Mouse (Mus musculus) lung, postnatal 36 days (tissue): ENCODE results near the gene Gipc3.
A peak's percentile ranks its signal among the peaks of the same experiment; 100 is the strongest.

Experiments used
- DNase-seq: peaks from one replicate; pipeline ENCODE4 v3.0.0; 2022; ENCODE audit warnings: mixed read lengths

Gipc3 gene

DNA sequence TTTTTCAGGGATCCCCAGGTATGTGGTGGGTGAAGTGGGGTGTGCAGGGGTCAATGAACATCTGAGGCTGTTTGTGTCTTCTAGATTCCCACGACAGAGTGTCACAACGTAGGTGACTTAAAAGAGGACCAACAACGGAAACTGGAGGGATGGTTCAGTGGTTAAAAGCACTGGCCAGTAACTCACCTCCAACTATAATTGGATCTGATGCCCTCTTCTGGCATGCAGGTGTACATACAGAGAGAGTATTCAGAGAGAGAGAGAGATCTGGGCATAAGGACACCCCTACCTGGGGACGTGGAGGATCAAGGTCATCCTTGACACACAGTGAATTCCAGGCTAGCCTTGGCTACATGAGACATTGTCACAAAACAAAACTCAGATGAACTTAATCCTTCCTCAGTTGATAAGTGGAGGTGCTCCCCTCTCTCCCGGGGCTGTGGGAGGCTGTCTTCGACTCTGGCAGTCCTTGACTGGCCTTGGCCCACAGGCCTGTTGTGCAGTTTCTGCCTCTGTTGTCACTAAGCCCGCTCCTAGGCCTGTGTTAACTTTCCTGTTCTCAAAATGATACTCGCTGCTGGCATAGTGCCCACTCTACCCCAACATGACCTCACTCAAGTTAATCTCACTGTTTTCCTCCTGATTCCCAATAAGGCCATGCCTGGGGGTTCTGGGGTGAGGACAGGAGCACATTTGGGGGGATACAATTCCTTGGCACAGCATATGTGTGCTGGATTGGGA, 1.5 kb upstream of the Gipc3 start:
- no peak for DNase-seq

DNA sequence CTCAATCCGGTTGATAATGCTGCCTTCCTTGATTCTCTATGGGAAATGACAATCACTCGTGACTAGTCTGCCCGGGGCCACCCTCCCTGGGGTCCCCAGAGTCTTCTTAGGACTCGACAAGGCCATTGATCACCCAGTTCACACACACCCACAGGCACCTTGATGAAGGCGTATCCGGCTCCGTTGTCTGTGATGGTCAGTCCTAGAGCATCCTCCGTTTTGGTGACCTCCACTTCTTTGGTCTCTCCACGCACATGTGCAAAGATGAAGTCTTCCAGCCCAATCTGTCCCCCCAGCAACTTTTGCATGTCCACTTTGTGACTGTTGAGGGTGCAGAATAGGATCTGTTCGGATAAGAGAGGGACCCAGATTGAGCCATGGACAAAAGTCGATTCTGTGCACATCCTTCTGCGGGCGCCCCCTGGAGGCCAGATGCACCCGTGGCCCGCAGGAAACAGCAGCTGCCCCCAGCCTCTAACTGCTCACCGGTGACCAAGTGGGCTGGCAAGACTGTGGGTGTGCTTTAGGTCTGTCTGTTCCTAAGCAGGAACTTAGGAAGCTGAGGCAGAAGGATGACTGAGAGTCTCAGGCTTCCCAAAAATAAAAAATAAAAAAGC, 1.6 kb downstream of the Gipc3 start:
- DNase-seq = peak; percentile 90

DNA sequence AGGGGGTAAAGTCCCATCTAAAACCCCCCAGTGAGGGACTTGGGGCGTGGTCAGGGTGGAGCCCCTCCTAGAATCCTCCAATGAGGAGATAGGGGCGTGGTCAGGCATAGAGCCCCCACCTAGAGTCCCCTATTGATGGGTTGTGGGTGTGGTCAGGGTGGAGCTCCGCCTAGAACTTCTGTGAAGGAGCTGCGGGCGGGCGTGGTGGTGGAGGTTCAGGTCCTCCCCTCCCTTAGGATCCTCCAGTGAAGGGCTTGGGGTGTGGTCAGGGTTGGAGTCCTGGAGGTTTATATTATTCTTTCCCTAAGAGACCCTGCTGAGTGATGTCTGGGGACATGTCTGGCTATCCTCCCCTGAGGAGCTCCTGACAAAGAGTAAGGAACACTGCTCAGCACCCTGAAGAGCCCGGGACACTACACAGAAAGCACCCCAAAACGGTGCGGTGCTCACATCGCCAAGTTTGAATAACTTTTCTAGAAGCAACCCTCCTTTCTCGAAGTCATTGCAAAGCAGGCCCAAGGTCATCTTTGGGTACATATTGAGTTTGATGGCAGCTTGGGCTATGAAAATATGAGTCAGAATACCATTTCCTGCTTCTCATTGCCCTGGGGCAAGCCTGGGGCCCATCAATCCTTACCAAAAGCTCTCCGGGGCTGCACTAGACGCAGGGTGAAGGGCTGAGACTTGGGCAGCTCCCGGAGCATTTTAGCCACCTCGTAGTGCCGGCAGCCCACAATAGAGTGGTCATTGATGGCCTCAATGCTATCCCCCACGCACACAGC, 2.3 kb downstream of the Gipc3 start:
- DNase-seq = no peak

- no peak for DNase-seq
Measured at GRCm38 (mm10) chr10:81336558-81336957, 6.5 kb downstream of the Gipc3 start.

- DNase-seq = no peak
Measured at GRCm38 (mm10) chr10:81335393-81336340, 7.4 kb downstream of the Gipc3 start.

DNA sequence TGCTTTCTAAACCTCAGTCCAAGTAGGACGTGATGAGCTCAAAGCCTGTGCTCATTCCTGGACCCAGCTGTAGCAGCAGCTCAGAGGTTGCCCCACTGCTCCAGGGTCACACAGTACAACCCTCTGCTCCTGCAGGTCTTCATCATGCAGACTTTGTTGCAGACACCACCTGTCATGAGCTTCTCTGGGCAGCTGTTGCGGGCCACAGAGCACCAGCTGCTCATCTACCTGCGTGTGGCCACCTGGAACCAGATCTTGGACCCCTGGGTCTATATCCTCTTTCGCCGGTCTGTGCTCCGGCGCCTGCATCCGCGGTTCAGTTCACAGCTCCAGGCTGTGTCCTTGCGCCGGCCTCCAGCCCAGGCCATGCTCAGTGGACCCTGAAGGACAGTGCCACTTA, 8.7 kb downstream of the Gipc3 start:
- no peak for DNase-seq

GRCm38 (mm10) chr10:81332277-81332676, 10.8 kb downstream of the Gipc3 start:
- no peak for DNase-seq

GRCm38 (mm10) chr10:81330007-81330406, 13.1 kb downstream of the Gipc3 start:
- no peak for DNase-seq

DNA sequence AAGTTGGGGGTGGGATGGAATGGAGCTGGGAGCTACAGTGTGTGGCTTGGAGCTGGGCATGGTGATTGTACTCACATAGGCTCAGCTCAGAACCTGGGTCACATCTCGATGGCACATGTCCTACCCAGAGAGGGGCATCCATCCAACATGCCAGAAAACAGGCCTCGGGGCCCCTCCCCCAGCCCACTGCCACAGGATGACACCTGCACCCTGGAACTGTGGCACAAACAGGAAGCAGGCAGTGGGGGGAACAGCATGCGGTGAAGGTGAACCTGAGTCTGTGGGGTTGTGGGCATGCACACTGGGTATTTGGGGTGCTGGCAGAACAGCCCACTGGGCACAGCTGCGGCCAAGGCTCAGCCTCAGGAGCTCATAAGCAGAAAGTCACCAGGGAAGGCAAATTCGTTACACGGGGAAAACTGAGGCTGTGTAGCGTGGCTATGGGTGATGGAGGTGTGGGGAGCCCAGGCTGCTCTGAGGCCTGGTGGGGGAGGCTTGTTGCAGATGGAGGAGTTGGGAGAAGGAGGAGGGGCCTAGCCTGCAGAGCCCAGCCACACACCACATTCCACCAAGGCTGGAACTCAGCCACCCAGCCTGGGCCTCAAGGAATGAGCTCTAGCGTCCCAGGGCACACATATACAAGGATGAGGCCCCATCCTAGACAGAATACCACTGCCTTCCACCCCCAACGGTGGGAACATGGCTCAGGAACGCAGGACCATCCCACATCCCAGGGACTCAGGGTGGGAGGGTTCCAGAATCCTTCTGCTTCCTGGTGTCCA, 13.7 kb downstream of the Gipc3 start:
- no peak for DNase-seq

- peak; percentile 80 for DNase-seq
Measured at GRCm38 (mm10) chr10:81328386-81328785, 14.7 kb downstream of the Gipc3 start, which contains the start of gene Tbxa2r. Gene Tbxa2r (plus strand): TSS chr10:81328731.

GRCm38 (mm10) chr10:81327959-81328358, 15.1 kb downstream of the Gipc3 start:
- DNase-seq = peak; percentile 51

DNA sequence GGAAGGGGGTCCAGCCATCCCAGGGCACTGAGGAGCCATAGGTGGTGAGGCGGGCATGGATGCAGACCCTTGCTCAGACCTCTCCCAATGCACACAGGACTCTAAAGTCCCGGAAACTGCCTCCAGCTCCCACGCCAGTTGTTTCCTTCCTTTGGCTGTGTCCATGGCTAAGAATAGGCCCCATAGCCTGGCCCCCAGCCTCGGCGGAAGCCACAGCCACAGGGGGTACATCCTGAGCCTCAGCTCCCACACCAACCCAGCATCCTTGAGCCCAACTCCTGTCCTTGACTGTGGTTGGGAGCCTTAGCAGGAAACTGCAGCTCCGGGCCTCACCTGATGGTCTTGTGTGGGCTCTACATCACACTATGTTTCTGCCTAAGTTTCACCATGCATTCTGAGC, 16.2 kb downstream of the Gipc3 start:
- DNase-seq = peak; percentile 66

GRCm38 (mm10) chr10:81325781-81326180, 17.3 kb downstream of the Gipc3 start:
- no peak for DNase-seq

- DNase-seq = no peak
Measured at GRCm38 (mm10) chr10:81325176-81325575, 17.9 kb downstream of the Gipc3 start.

DNA sequence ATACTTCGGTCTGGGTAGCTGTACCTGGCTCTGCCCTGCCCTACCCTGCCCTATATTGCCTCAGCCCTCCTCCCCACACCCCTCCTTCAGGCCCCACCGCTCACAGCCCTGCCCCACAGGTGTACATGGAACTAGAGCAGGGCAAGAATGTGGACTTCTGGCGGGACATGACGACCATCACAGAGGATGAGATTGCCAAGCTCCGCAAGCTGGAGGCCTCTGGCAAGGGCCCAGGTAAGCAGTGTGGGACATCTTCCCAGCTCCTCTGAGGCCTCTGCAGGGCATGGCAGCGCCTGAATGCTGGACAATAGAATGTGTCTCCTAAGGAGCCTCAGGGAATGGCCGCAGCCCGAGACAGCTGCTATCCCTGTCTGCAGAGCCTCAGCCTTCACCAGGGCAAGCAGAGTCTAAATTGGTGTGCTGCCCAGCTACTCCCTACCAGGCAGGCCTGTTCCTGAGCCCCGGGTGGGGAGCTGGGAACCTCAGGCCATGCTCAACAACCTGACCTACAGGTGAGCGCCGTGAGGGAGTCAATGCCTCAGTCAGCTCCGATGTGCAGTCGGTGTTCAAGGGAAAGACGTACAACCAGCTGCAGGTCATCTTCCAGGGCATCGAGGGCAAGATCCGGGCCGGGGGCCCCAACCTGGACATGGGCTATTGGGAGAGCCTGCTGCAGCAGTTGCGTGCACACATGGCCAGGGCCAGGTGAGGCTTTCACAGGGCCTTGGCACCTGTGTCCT, 19.1 kb downstream of the Gipc3 start:
- DNase-seq = no peak

DNA sequence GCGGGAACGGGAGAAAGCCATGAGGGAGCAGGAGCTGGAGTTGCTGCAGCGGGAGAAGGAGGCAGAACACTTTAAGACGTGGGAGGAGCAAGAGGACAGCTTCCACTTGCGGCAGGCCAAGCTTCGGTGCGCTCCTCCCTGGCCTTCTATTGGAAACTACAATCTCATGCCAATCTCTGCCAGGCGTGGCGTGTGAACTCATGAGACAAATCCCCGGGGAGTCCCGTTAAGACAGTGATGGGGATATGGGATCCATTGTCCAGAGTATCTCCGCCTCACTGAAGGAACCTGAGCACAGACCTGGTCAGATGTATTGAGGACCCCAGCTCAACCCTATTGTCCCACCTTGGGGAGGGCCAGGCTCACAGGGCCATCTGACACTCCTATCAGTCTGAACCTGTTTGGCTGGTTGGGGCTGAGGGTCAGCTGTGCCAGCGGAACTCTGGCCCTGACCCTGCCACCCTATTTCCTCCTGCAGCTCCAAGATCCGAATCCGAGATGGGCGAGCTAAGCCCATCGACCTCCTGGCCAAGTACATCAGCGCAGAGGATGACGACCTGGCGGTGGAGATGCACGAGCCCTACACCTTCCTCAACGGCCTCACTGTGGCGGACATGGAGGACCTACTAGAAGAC, 19.8 kb downstream of the Gipc3 start:
- no peak for DNase-seq

DNA sequence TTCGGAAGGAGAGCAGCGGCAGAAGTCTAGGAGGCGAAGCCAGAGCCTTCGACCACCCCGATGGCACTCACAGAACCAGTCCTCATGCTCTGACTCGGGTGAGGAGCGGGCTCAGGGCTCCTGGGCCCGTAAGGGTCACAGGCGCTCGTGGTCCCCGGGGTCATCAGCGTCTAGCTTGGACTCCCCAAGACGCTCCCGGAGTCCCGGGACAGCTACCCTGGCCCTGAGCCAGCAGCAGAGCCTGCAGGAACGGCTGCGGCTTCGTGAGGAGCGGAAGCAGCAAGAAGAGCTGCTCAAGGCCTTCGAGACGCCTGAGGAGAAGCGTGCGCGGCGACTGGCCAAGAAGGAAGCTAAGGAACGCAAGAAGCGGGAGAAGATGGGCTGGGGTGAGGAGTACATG, 20.6 kb downstream of the Gipc3 start:
- no peak for DNase-seq

- no peak for DNase-seq
Measured at GRCm38 (mm10) chr10:81321436-81321835, 21.6 kb downstream of the Gipc3 start.

- DNase-seq = peak; percentile 100
Measured at GRCm38 (mm10) chr10:81320550-81321347, 22.3 kb downstream of the Gipc3 start, which contains the start of gene Cactin. Gene Cactin (plus strand): TSS chr10:81321103.
